Mouse (Mus musculus) activated CD4-positive, CD25-positive, alpha-beta regulatory T cell (primary cell): ENCODE data around the gene Mknk1. TPM values are rescaled to one million over a fixed set of nuclear protein-coding genes. Genes with fewer than 3 reads are reported as not detected.

ENCODE experiments used
- polyA plus RNA-seq, 2 experiments: library from polyadenylated mRNA; unstranded; fragments of 100-300 nt; shearing (Covaris generic); gene quantifications; one replicate each; pipeline ENCODE4 v1.2.1; 2017

Mknk1 gene
- polyA plus RNA-seq = 10 to 100 TPM; 40.0 to 48.2 TPM

DNA sequence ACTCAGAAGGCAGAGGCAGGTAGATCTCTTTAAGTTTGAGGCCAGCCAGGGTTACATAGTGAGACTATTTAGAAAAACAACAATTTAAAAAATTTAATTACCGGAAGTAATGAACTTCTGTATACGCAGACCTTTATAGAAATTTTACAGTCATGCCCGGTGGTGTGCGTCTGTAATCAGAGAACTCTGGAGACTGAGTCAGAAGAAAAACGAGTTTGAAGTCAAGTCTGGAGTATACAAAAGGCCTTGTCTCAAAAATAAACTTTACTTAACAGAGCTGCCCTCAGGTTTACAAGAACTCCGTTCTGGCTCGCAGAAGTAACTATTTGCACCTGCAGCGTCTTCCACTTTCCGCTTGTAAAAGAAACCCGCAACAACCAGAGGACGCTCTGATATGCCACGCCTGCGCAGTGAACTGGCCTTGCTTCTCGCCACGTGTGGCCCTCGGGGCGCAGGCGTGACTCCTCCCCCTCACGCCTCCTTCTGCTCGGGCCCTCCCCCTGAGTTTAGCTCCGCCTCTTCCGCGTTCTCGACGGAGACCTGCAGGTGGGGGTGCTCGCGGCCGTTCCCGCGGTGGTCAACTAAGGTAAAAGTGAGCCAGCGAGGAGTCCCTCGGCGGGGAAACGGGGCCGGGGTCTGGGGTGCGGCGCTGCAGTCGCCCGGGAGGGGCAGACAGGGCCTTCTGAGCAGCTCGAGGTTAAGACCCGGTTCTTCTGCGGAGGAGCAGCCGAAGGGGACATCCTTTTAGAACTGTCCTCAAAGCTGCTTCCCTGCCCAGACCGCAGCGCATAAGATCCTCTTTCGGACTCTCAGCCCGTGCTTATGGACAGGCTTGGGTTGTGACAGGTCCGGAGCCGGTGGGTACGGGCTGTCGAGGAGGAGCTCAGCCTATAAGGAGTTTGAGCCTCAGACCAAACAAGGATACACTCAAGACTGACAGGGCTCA, at the start of gene Mknk1:
Gene Mknk1 (plus strand): TSS at position 503 of the 946 bp plus-strand sequence.

DNA sequence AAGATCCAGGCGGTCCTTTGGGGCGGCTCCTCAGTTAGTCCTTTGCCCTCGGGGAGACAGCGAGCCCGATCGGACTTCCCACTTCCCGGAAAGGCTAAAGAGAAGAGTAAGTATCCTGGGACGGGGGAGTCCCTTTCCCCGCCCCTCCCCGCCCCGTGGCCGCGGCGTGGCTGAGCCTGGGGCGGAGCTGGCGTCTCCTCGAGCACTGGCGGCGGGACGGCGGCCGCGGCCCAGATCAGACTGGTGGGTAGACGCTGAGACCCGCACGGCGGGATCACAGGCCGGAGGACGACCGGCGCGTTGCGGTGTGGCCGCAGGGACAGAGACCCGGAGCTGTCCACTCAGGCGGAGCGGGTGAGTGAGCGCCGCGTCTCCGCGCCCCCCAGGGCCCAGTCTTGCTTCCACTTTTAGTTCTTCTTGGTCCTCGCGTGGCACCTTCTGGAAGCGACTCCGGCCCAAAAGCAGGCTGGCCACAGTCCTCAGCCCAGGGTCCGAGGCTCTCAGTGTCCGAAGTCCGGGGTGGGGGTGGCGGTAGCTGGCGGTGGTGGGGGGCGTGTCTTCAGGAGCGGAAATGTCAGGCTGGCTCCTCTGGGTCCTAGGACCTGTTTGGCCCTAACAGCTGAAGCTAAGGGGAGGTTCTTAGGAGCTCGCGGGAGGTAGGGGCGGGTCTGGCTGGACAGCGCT, 11.0 kb upstream of the Mknk1 start, which contains the start of gene Mob3c:
Gene Mob3c (plus strand): TSS at position 205 of the 684 bp plus-strand sequence.

DNA sequence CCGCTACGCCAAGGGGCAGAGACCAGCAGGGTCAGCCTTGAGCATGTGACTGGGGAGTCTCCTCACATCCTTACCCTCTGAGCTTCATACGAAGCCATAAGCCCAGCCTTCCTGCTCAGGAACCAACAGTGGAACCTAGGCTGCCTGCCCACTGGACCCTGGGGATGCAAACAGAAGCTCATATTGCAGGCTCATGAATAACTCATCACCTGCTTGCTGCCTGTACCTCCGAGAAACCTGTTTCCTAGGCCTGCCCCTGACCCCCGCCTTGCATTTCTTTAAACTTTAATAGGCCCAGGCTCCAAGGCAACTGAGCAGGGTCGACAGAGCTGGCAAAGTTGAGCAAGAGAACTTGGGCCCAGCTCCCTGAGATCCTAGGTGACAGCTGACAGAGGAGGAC, 45.0 kb downstream of the Mknk1 start, which contains the start of gene Kncn:
Gene Kncn (plus strand): TSS at position 379 of the 400 bp plus-strand sequence.

DNA sequence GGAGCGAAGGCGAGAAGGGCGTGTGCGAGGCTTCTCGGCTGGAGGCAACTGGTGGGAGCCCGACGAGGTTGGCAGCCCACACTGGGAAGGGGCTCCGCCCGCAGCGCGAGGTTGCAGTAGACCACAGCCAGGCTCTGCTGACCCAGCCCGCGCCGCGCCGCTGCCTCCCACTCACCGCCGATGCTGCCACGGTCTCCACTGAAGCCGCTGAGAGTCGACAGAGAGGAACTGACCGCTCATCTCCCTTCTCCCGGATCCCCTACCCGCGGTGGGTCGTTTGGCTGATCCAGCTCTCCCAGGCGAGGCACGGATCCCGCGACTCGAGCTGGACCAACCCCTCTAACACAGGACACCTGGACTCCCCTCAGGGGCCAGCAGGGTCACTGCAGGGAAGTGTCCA, 51.6 kb downstream of the Mknk1 start, which contains the start of gene 6430628N08Rik:
Gene 6430628N08Rik (plus strand): TSS at position 113 of the 400 bp plus-strand sequence.

Other genes starting within 250 kb of the Mknk1 start
- not detected for gene Cyp4a32, start 238.2 kb upstream of the Mknk1 start, polyA plus RNA-seq
- gene Cyp4b1, start 191.5 kb upstream of the Mknk1 start, polyA plus RNA-seq = not detected
- 10 to 100 TPM; 49.0 to 54.1 TPM for gene Efcab14, start 101.5 kb upstream of the Mknk1 start, polyA plus RNA-seq
- under 1 TPM in 1 of 2 experiments, not detected in 1; 0.37 TPM for gene Tex38, start 58.2 kb upstream of the Mknk1 start, polyA plus RNA-seq
- 10 to 100 TPM; 30.4 to 31.9 TPM for gene Atpaf1, start 54.4 kb upstream of the Mknk1 start, polyA plus RNA-seq
- gene Mob3c, start 11.1 kb upstream of the Mknk1 start, polyA plus RNA-seq = 10 to 100 TPM; 26.9 to 27.0 TPM
- under 1 TPM in 1 of 2 experiments, not detected in 1; 0.61 TPM for gene Kncn, start 45.2 kb downstream of the Mknk1 start, polyA plus RNA-seq
- gene 6430628N08Rik, start 51.5 kb downstream of the Mknk1 start, polyA plus RNA-seq = under 1 TPM in 1 of 2 experiments, not detected in 1; 0.21 TPM
- gene Dmbx1, start 100.7 kb downstream of the Mknk1 start, polyA plus RNA-seq = under 1 TPM; 0.02 to 0.05 TPM
- 100 to 1,000 TPM; 122 to 138 TPM for gene Faah, start 178.7 kb downstream of the Mknk1 start, polyA plus RNA-seq
- 10 to 100 TPM; 23.7 to 24.6 TPM for gene Nsun4, start 214.7 kb downstream of the Mknk1 start, polyA plus RNA-seq
- 100 to 1,000 TPM; 487 to 596 TPM for gene Uqcrh, start 235.9 kb downstream of the Mknk1 start, polyA plus RNA-seq
- 10 to 100 TPM; 43.3 to 46.4 TPM for gene Lrrc41, start 236.1 kb downstream of the Mknk1 start, polyA plus RNA-seq